16 mouse cellular contexts compared by ENCODE assay signal in genomic region chr12:77887335-77887734, GRCm38 (mm10).
"Had no signal": no experiment of that assay in that cellular context is flagged by ENCODE, and none has a peak within 500 bp of the region (broad histone marks: within the 10 kb centered on the region; RNA-seq: fewer than 3 reads in every experiment).

No protein-coding gene starts in this region.

- H3K9ac ChIP-seq: limb, embryonic 12.5 days; liver, embryonic 14.5 days; midbrain, embryonic 13.5 days; neural tube, embryonic 12.5 days; stomach, embryonic 15.5 days had no signal

- H3K27me3 ChIP-seq: limb, embryonic 12.5 days; midbrain, embryonic 13.5 days; neural tube, embryonic 12.5 days; stomach, embryonic 15.5 days had no signal

- DNase-seq: kidney, adult 8-10 months; kidney, postnatal 25 days; liver; lung, adult 2 months; lung, postnatal 4 days; right cerebral cortex, postnatal 4 days; spleen, adult 18-20 months; thymus, adult 2 months; thymus, postnatal 25 days had no signal

- H3K4me2 ChIP-seq: limb, embryonic 12.5 days; midbrain, embryonic 13.5 days; neural tube, embryonic 12.5 days; stomach, embryonic 15.5 days had no signal

- H3K9me3 ChIP-seq: limb, embryonic 12.5 days; midbrain, embryonic 13.5 days; neural tube, embryonic 12.5 days; stomach, embryonic 15.5 days had no signal

- ATAC-seq: lung, postnatal 0 days; midbrain, embryonic 13.5 days had no signal

- H3K27ac ChIP-seq: limb, embryonic 12.5 days; liver, embryonic 14.5 days; midbrain, embryonic 13.5 days; neural tube, embryonic 12.5 days; stomach, embryonic 15.5 days had no signal

- H3K4me1 ChIP-seq: limb, embryonic 12.5 days; midbrain, embryonic 13.5 days; neural tube, embryonic 12.5 days; stomach, embryonic 15.5 days had no signal

- H3K4me3 ChIP-seq: limb, embryonic 12.5 days; midbrain, embryonic 13.5 days; myocyte; neural tube, embryonic 12.5 days; stomach, embryonic 15.5 days had no signal

- H3K36me3 ChIP-seq: limb, embryonic 12.5 days; midbrain, embryonic 13.5 days; neural tube, embryonic 12.5 days; stomach, embryonic 15.5 days had no signal
